Mouse (Mus musculus) frontal cortex, postnatal 14 days (tissue): Measurements from ENCODE around the gene Nck1.

Experiments
- DNase-seq, 2 experiments: peaks; one replicate each; pipeline ENCODE4 v3.0.0; 2022; ENCODE audit warnings: low spot score in 2 of 2

Gene Nck1

DNA sequence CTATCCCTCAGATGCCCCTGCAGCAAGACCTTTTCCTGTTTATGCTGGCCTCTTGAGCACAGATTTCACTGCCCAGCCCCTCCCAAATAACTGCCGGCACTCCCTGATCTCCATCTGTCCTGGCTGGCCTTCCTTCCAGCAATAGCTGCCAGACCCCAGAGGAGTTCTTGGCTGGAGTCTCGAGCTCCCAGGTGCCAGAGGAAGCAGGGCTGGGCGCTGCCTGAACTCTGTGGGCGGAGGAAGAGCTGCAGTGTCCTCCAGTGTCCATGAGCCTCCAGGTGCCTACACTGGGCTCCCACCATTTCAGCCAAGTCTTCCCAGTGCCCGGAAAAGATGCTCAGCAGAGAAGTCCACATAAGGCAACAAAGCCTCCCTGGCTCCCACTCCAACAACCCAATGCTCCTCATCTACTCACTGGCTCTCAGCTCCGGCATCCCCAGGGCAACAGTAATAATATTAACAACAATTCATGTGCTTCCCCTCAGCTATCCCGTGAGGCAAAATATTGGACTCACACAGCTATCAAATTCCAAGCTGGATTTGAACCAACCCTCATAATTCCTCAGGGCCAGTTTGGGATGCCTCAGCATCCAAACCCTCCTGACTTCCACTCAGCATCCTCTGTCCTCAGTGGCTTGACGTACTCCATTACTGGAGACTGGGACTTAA is 74.9 kb downstream of the Nck1 start:
- no peak for DNase-seq

DNA sequence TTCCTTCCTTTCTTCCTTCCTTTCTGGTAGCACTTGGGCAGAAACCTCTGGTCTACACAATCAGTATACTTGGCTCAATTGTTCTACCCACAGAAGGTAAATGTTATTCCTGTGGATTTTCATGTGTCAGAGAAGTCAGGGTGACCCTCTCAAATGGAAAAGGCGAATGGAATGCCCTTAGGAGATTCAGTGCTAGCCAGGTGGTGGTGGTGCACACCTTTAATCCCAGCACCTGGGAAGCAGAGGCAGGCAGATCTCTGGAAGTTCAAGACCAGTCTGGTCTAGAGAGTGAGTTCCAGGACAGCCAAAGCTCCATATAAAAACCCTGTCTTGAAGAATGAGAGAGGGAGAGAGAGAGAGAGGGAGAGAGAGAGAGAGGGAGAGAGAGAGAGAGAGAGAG is 75.7 kb downstream of the Nck1 start:
- no peak for DNase-seq

DNA sequence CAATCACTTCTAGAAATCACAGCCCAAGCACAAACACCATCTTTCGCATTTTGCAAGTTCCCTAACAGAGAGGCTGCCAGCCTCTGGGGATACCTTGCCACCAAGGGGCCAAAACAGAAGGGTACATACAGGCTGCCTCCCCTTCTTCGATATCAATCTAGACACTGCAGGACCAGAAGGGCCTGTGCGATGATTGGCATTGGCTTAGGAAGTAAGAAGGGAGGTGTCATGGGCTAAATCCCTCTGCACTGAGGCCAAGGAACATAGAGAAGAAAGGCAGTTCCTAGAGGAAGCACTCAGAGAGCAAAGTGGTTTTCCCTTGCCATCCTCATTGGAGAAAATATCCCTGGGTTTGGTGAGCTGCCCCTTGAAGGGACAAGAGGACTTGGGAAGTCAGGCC is 76.3 kb downstream of the Nck1 start:
- no peak for DNase-seq

GRCm38 (mm10) chr9:100468151-100468550 is 77.8 kb downstream of the Nck1 start:
- DNase-seq: no peak

GRCm38 (mm10) chr9:100467653-100468052 is 78.3 kb downstream of the Nck1 start:
- DNase-seq: no peak

- DNase-seq: no peak
Observed at GRCm38 (mm10) chr9:100466743-100467142, 79.2 kb downstream of the Nck1 start.

DNA sequence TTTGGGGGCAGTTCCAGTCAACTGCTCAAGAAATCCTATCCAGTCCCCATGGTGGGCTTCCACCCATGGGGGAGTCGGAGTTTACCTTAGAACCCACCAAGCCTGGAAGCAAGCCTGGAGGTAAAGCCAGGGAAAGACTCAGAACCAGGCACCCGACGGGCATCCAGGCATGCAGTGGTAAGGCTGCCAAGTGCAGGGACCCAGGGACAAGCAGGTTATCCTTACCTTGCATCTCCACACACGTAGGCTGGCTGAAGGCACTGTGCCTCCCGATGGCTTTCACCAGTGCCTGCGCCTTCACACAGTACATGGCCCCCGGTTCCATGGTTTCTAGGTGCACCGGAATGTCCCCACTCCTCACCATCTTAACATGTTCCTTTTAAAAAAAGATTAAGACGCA is 79.9 kb downstream of the Nck1 start:
- no peak for DNase-seq

DNA sequence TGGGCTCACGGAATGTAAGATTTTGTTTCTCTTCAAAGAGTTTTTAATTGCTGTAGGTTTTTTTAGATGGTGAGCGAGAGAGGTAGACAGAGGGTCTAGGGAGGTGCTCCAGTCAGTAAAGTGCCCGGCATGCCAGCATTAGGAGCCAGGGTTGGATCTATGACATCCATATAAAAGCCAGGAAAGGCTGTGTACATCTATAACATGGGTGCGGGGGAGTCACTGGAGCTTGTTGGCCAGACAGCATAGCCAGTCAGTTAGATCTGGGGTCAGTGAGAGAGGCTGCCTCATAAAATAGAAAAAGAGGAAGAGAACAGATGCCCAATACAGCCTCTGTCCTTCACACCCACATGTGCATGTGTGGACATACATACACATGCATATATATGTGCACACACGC is 80.6 kb downstream of the Nck1 start:
- DNase-seq: no peak

- no peak for DNase-seq
Observed at GRCm38 (mm10) chr9:100463771-100464170, 82.2 kb downstream of the Nck1 start.

DNA sequence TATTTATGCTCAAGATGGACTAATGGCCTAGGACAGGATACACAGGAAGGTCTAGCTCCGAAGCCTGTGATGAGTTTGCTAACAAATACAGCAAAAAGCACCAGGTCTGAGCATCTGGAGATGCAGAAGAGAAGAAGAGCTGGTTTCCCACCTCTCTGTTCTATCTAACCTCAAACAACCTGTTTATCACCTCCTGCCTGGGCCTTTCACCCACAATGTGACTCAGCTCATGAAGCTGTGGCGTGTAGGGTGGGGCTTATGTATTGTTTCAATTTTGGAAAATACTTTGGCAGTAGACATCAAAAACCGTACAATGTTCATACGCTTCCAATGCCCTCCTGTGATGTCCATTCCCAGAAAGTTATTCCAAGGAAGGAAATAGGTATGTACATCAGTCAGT is 83.8 kb downstream of the Nck1 start:
- DNase-seq: no peak

GRCm38 (mm10) chr9:100461671-100462070 is 84.3 kb downstream of the Nck1 start:
- DNase-seq: no peak

GRCm38 (mm10) chr9:100460203-100460602 is 85.7 kb downstream of the Nck1 start:
- DNase-seq: no peak

DNA sequence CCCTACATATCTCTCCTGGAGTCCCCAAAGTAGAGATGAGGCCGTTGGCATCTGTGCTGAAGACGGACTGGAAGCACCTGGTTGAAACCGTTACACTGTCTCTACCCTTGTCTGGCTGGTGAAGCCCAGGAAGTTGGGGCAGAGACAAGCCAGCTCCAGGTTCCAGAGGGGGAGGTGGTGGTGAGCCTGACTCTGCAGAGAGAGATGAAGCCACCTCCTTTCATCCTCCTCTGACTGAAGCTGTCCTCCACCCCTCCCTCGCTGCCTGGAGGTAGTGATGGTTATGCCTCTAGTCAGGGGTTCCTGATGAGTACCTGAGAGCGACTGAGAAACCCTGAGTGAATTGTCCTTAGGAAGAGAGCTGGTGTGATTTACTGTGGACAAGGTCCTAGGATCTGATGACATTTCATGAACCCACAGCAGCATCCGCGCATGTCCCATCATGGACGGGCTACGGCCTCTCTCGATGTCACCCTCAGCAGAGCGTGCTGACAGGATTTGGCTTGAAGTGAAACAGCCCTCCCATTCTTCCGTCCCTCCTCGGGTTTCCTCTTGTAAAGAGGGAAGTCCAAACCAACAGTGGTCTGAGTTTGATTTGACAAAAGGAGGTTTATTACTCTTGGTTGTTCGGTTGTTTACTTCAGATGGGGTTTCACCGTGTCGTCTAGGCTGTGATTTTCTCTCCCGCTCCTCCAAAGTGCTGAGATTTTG is 87.8 kb downstream of the Nck1 start:
- no peak for DNase-seq

GRCm38 (mm10) chr9:100454664-100454993 is 91.3 kb downstream of the Nck1 start:
- DNase-seq: no peak

DNA sequence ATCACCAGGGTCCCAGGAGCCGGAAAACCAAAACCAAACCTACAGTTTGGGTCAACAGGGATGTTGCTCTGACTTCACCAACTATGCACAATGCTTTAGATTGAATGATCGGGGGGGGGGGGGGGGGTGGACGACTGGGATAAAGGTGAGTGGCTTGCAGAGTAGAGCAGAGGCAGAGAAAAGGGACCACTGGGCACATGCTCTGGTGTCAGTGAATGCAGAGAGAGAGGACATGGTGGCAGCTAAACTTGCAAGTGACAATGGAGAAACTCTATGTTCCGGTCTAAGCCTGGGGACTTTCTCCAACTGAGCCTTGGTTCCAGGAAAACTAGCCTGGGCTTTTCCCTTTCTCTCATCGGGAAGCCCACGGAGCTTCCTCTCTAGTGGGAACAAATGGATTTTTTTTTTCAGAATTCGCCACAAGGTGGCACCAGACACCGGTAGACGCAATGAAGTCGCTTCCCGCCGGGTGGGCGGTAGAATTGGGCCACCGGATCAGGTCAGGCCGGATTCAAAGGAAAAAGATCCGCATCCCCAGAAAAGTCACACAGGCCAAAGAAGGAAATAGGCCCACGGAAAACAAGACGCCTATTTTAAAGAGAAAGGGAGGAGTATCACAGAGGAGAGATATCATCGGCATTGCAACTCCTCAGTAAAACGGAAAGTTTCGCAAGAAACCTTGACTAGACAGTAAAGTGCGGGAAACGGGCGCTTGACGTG is 91.8 kb downstream of the Nck1 start:
- peak; percentile 37 to 71 for DNase-seq

DNA sequence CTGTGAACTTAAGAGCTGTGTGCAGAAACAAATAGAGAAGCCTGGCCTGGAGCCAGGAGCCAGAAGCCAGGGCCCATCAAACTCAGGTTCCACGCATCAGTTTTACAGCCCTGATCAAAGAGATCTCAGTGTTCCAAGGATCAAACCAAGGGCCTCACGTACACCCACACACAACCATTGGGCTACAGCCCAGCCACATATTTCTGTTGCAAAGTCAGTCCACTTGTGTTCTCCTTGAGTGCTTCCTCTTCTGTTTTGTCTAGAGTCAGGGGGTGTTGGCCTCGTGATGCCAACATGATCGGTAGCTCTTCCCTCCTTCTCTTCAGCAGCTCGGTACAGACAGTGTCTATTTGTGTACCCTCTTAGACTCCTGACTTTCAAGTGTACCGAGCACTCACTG is 93.5 kb downstream of the Nck1 start:
- no peak for DNase-seq

GRCm38 (mm10) chr9:100446059-100446686 is 99.8 kb downstream of the Nck1 start:
- peak; percentile 36 to 77 for DNase-seq
